Mouse (Mus musculus) hindbrain, embryonic 10.5 days (tissue): ENCODE data around the gene 3110009E18Rik. TPM values are rescaled to one million over a fixed set of nuclear protein-coding genes. Genes with fewer than 3 reads are reported as not detected.

Experiments used
- DNase-seq: peaks from one replicate; pipeline ENCODE4 v3.0.0-alpha.2; 2017; ENCODE audit warnings: low spot score
- H3K27ac ChIP-seq: fragments of 300-500 bp; sonication (generic); 2 replicates; pipeline ENCODE4 v1.5.1; 2016; ENCODE audit warnings: mild to moderate bottlenecking, moderate library complexity
- H3K27me3 ChIP-seq: fragments of 300-500 bp; sonication (generic); 2 replicates; pipeline ENCODE4 v1.6.1; 2016; ENCODE audit warnings: mild to moderate bottlenecking; ENCODE audit not compliant: poor library complexity, insufficient read depth, severe bottlenecking
- H3K36me3 ChIP-seq: fragments of 300-500 bp; sonication (generic); 2 replicates; pipeline ENCODE4 v1.6.1; 2016; ENCODE audit warnings: mild to moderate bottlenecking, moderate library complexity
- H3K4me1 ChIP-seq: fragments of 300-500 bp; sonication (generic); replicated peaks from 2 replicates; pipeline ENCODE4 v1.6.1; 2016; ENCODE audit warnings: mild to moderate bottlenecking
- H3K4me3 ChIP-seq: fragments of 300-500 bp; sonication (generic); 2 replicates; pipeline ENCODE4 v1.5.1; 2016; ENCODE audit warnings: mild to moderate bottlenecking, moderate library complexity
- H3K9me3 ChIP-seq: fragments of 300-500 bp; sonication (generic); 2 replicates; pipeline ENCODE4 v1.6.1; 2016; ENCODE audit warnings: mild to moderate bottlenecking, moderate library complexity
- WGBS: fragments of 180-500 bp; shearing (Covaris S2); methylation state at CpG from one replicate; pipeline ENCODE4 v1.1.7; 2016; 5-methylcytosine and 5-hydroxymethylcytosine counted together
- polyA plus RNA-seq: library from polyadenylated mRNA; unstranded; fragments of >200 nt; fragmentation: Nextera tagmentation; extraction: Ambion mirVana; gene quantifications from 2 replicates; pipeline ENCODE4 v1.2.1, GENCODE M21; 2016

Gene 3110009E18Rik
- polyA plus RNA-seq: 22.6 and 26.0 TPM in 2 replicates

GRCm38 (mm10) chr1:120120969-120121811, at the start of gene 3110009E18Rik, which contains the start of gene Dbi:
Gene 3110009E18Rik, plus strand, starts transcription at chr1:120121187.
Gene Dbi, minus strand, starts transcription at chr1:120121078.
- peak; percentile 98 for DNase-seq
- WGBS: 2% methylated on average over 52 of the region's 52 CpGs
- peak within 1 kb of the TSS; percentile 91 for H3K27ac ChIP-seq

GRCm38 (mm10) chr1:120072900-120073299, 48.1 kb upstream of the 3110009E18Rik start:
- WGBS: 17% methylated on average over 16 of the region's 16 CpGs
- DNase-seq: peak; percentile 39
- Histone ChIP-seq H3K9me3 (no peaks in the 10 kb centered on the region), H3K27me3 (peaks cover 55% of the 10 kb centered on the region), H3K36me3 (no peaks in the 10 kb centered on the region), H3K4me3 (peak overlapping the region; percentile 52), H3K27ac (no peak overlapping the region; the same call in 1 of the 2 replicates), H3K4me1 (peaks cover 37% of the 10 kb centered on the region)

More at GRCm38 (mm10) chr1:120120969-120121811, at the start of gene 3110009E18Rik, which contains the start of gene Dbi:
- H3K4me3 ChIP-seq: peak within 1 kb of the TSS; percentile 63
- no peaks in the 10 kb centered on the region for H3K9me3 ChIP-seq
- peaks cover 31% of the 10 kb centered on the region for H3K36me3 ChIP-seq
- H3K4me1 ChIP-seq: peaks cover 32% of the 10 kb centered on the region
- H3K27me3 ChIP-seq: no peaks in the 10 kb centered on the region

GRCm38 (mm10) chr1:120073519-120074306, 47.3 kb upstream of the 3110009E18Rik start, which contains the start of gene Tmem37:
Gene Tmem37, minus strand, starts transcription at chr1:120074074.
- H3K27me3 ChIP-seq: peaks cover 55% of the 10 kb centered on the region
- peaks cover 42% of the 10 kb centered on the region for H3K4me1 ChIP-seq
- no peaks in the 10 kb centered on the region for H3K36me3 ChIP-seq
- peak; percentile 86 for DNase-seq
- H3K9me3 ChIP-seq: no peaks in the 10 kb centered on the region
- WGBS: under 1% methylated on average over 40 of the region's 40 CpGs
- H3K4me3 ChIP-seq: peak within 1 kb of the TSS; percentile 52
- H3K27ac ChIP-seq: peak within 1 kb of the TSS; percentile 63

GRCm38 (mm10) chr1:120074307-120074702, 46.7 kb upstream of the 3110009E18Rik start:
- Histone ChIP-seq H3K4me3 (peak overlapping the region; percentile 52), H3K9me3 (no peaks in the 10 kb centered on the region), H3K4me1 (peaks cover 37% of the 10 kb centered on the region), H3K36me3 (no peaks in the 10 kb centered on the region), H3K27me3 (peaks cover 55% of the 10 kb centered on the region), H3K27ac (no peak overlapping the region)
- no peak for DNase-seq
- 11% methylated on average over 4 of the region's 4 CpGs for WGBS

GRCm38 (mm10) chr1:120074931-120075330, 46.1 kb upstream of the 3110009E18Rik start:
- peaks cover 37% of the 10 kb centered on the region for H3K4me1 ChIP-seq
- H3K27ac ChIP-seq: no peak overlapping the region
- no peak for DNase-seq
- no peaks in the 10 kb centered on the region for H3K9me3 ChIP-seq
- WGBS: 75% methylated on average over 4 of the region's 4 CpGs
- peaks cover 55% of the 10 kb centered on the region for H3K27me3 ChIP-seq
- H3K36me3 ChIP-seq: no peaks in the 10 kb centered on the region
- no peak overlapping the region for H3K4me3 ChIP-seq

GRCm38 (mm10) chr1:120075507-120075906, 45.5 kb upstream of the 3110009E18Rik start:
- Histone ChIP-seq H3K4me1 (peaks cover 37% of the 10 kb centered on the region), H3K27me3 (peaks cover 55% of the 10 kb centered on the region), H3K9me3 (no peaks in the 10 kb centered on the region), H3K27ac (no peak overlapping the region), H3K36me3 (no peaks in the 10 kb centered on the region), H3K4me3 (no peak overlapping the region)
- WGBS: 85% methylated on average over 5 of the region's 5 CpGs
- no peak for DNase-seq

- WGBS: 17% methylated on average over 9 of the region's 9 CpGs
- DNase-seq: peak; percentile 39
- no peaks in the 10 kb centered on the region for H3K9me3 ChIP-seq
- H3K27me3 ChIP-seq: peaks cover 36% of the 10 kb centered on the region
- H3K4me1 ChIP-seq: peaks cover 36% of the 10 kb centered on the region
- H3K4me3 ChIP-seq: no peak overlapping the region
- no peaks in the 10 kb centered on the region for H3K36me3 ChIP-seq
- H3K27ac ChIP-seq: no peak overlapping the region
These were observed 43.1 kb upstream of the 3110009E18Rik start for GRCm38 (mm10) chr1:120077746-120078410.

GRCm38 (mm10) chr1:120080632-120081031, 40.4 kb upstream of the 3110009E18Rik start:
- Histone ChIP-seq H3K27me3 (peaks cover 12% of the 10 kb centered on the region), H3K27ac (no peak overlapping the region), H3K4me1 (peaks cover 21% of the 10 kb centered on the region), H3K4me3 (no peak overlapping the region), H3K9me3 (no peaks in the 10 kb centered on the region), H3K36me3 (no peaks in the 10 kb centered on the region)
- WGBS: 91% methylated on average over 1 of the region's 1 CpGs
- DNase-seq: no peak

GRCm38 (mm10) chr1:120082957-120083585, 37.9 kb upstream of the 3110009E18Rik start:
- no peak overlapping the region for H3K4me3 ChIP-seq
- H3K4me1 ChIP-seq: peaks cover 14% of the 10 kb centered on the region
- H3K36me3 ChIP-seq: no peaks in the 10 kb centered on the region
- 41% methylated on average over 7 of the region's 7 CpGs for WGBS
- no peak for DNase-seq
- H3K27me3 ChIP-seq: no peaks in the 10 kb centered on the region
- H3K27ac ChIP-seq: no peak overlapping the region
- H3K9me3 ChIP-seq: no peaks in the 10 kb centered on the region

GRCm38 (mm10) chr1:120083921-120084517, 37.0 kb upstream of the 3110009E18Rik start:
- peaks cover 19% of the 10 kb centered on the region for H3K4me1 ChIP-seq

GRCm38 (mm10) chr1:120085696-120086095, 35.3 kb upstream of the 3110009E18Rik start:
- no peak overlapping the region for H3K27ac ChIP-seq
- no peak for DNase-seq
- no peaks in the 10 kb centered on the region for H3K27me3 ChIP-seq
- WGBS: 73% methylated on average over 3 of the region's 3 CpGs
- peaks cover 26% of the 10 kb centered on the region for H3K4me1 ChIP-seq
- no peaks in the 10 kb centered on the region for H3K9me3 ChIP-seq
- no peaks in the 10 kb centered on the region for H3K36me3 ChIP-seq
- H3K4me3 ChIP-seq: no peak overlapping the region

More at GRCm38 (mm10) chr1:120083921-120084517, 37.0 kb upstream of the 3110009E18Rik start:
- H3K36me3 ChIP-seq: no peaks in the 10 kb centered on the region
- H3K27ac ChIP-seq: no peak overlapping the region
- H3K27me3 ChIP-seq: no peaks in the 10 kb centered on the region
- 65% methylated on average over 5 of the region's 5 CpGs for WGBS
- H3K9me3 ChIP-seq: no peaks in the 10 kb centered on the region
- H3K4me3 ChIP-seq: no peak overlapping the region
- no peak for DNase-seq
